In the genomic region with DNA sequence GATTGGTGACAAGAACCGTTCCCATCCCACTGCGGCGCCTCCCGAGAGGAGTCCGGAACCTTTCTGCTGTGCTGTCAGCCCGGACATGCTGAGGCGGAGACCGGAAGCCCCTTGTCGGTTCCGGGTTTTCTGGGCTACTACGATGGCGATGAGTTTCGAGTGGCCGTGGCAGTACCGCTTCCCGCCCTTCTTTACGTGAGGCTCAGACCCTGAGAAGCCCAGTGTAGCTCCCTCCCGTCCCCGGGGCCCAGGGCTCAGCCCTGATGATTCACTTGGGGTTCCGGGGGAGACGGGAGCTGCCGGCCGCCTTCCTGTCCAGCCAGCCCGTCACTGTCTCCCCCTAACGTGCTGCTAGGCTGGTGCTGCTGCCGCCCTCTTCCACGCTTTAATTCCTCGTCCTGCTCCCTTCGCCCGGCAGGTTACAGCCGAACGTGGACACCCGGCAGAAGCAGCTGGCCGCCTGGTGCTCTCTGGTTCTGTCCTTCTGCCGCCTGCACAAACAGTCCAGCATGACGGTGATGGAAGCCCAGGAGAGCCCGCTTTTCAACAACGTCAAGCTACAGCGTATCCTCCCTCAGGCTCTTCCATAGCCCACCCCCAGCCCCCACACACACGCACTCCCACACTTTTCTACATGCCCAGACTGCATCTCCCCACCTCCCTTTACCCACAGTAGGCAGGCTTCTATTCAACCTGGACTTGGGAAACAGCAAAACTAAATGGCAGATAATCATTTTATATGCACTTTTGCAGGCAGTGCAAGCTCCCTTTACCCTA, we compare ENCODE assay signal across 8 mouse cellular contexts. TPM values are rescaled to one million over a fixed set of nuclear protein-coding genes. Genes with fewer than 3 reads are reported as not detected.
A peak's percentile ranks its signal among the peaks of the same experiment; 100 is the strongest.
DNase-seq lines count a peak whose midpoint lies in the region; ATAC-seq and TF ChIP-seq lines count a peak whose summit lies in the region.

Gene Vps25, plus strand, starts transcription at position 95 of the 777 bp plus-strand sequence.

- peak; percentile 30 for TF ChIP-seq CTCF in kidney, postnatal 0 days (IDR thresholded peaks at IDR 0.05; ENCODE audit: low read depth)

- H3K79me2 ChIP-seq in myocyte (ENCODE audit: control insufficient read depth, insufficient read depth), result peaks cover 9% of the 10 kb centered on the region

- DNase-seq in CD4-positive helper T cell, adult 2 months (ENCODE audit: low read depth, low spot score), result peak; percentile 88
- DNase-seq in brain, adult 2 months (ENCODE audit: low read depth, low spot score), result peak; percentile 95
- DNase-seq in kidney, postnatal 0 days (ENCODE audit: low spot score), result peak; percentile 93
- peak; percentile 91 for DNase-seq in liver, embryonic 11.5 days (ENCODE audit: low spot score)
- DNase-seq in spleen, postnatal 4 days (ENCODE audit: low spot score in 2 of 2), result peak; percentile 85 to 92

- peak within 1 kb of the TSS; percentile 68 for H3ac ChIP-seq in myocyte (ENCODE audit: control insufficient read depth, insufficient read length)

- peak; percentile 82 for ATAC-seq in heart, embryonic 12.5 days (ENCODE audit: insufficient number of reproducible peaks, low FRiP score)
- ATAC-seq in kidney, postnatal 0 days (replicated peaks; ENCODE audit: low FRiP score, low read depth), result peak; percentile 50; the same call in 1 of the 2 replicates
- peak; percentile 84 for ATAC-seq in liver, embryonic 11.5 days (replicated peaks; ENCODE audit: low FRiP score)

- TF ChIP-seq POLR2A in myocyte (IDR thresholded peaks at IDR 0.05; ENCODE audit: insufficient read length, low read depth), result peak; percentile 88

- peaks cover 59% of the 10 kb centered on the region for H3K4me1 ChIP-seq in erythroblast, embryonic 14.5 days (ENCODE audit: control insufficient read depth)
- H3K4me1 ChIP-seq in heart, embryonic 12.5 days (replicated peaks), result peaks cover 42% of the 10 kb centered on the region
- peaks cover 9% of the 10 kb centered on the region for H3K4me1 ChIP-seq in kidney, postnatal 0 days (replicated peaks; ENCODE audit: insufficient read depth, low read length)
- H3K4me1 ChIP-seq in liver, embryonic 11.5 days (replicated peaks; ENCODE audit: control insufficient read depth, insufficient read depth, low read length), result peaks cover 31% of the 10 kb centered on the region

- H3K36me3 ChIP-seq in erythroblast, embryonic 14.5 days (ENCODE audit: control insufficient read depth), result peaks cover 32% of the 10 kb centered on the region
- peaks cover 18% of the 10 kb centered on the region for H3K36me3 ChIP-seq in heart, embryonic 12.5 days
- 0 out of 2 replicates have a peak, but pooled peaks cover 8% of the 10 kb centered on the region for H3K36me3 ChIP-seq in kidney, postnatal 0 days (ENCODE audit: insufficient read depth, low read length)
- peaks cover 6% of the 10 kb centered on the region; the same call in 1 of the 2 replicates for H3K36me3 ChIP-seq in liver, embryonic 11.5 days (ENCODE audit: control insufficient read depth, insufficient read depth, low read length)
- no peaks in the 10 kb centered on the region for H3K36me3 ChIP-seq in myocyte (ENCODE audit: control insufficient read depth, insufficient read depth)

- no peaks in the 10 kb centered on the region for H3K9me3 ChIP-seq in erythroblast, embryonic 14.5 days (ENCODE audit: control insufficient read depth, low read length)
- no peaks in the 10 kb centered on the region for H3K9me3 ChIP-seq in heart, embryonic 12.5 days (replicated peaks)
- H3K9me3 ChIP-seq in kidney, postnatal 0 days (replicated peaks; ENCODE audit: low read length), result no peaks in the 10 kb centered on the region
- no peaks in the 10 kb centered on the region for H3K9me3 ChIP-seq in liver, embryonic 11.5 days (ENCODE audit: control insufficient read depth, low read length)

- peak within 1 kb of the TSS; percentile 94 for H3K27ac ChIP-seq in heart, embryonic 12.5 days (ENCODE audit: poor library complexity, severe bottlenecking)
- peak within 1 kb of the TSS; percentile 93 for H3K27ac ChIP-seq in kidney, postnatal 0 days
- peak within 1 kb of the TSS; percentile 96 for H3K27ac ChIP-seq in liver, embryonic 11.5 days (ENCODE audit: low read depth, low read length)

- under 1% methylated on average over 40 of the region's 40 CpGs for WGBS in heart, embryonic 12.5 days
- 0% methylated on average over 40 of the region's 40 CpGs for WGBS in kidney, postnatal 0 days
- under 1% methylated on average over 40 of the region's 40 CpGs for whole genome bisulfite sequencing in liver, embryonic 11.5 days

- H3K9ac ChIP-seq in heart, embryonic 12.5 days, result peak within 1 kb of the TSS; percentile 97
- peak within 1 kb of the TSS; percentile 89 for H3K9ac ChIP-seq in kidney, postnatal 0 days (ENCODE audit: low read depth, low read length)
- peak within 1 kb of the TSS; percentile 97 for H3K9ac ChIP-seq in liver, embryonic 11.5 days (ENCODE audit: low read depth, low read length)

- H3K4me3 ChIP-seq in erythroblast, embryonic 14.5 days (replicated peaks), result peak within 1 kb of the TSS; percentile 70
- H3K4me3 ChIP-seq in heart, embryonic 12.5 days, result peak within 1 kb of the TSS; percentile 97
- peak within 1 kb of the TSS; percentile 87 for H3K4me3 ChIP-seq in kidney, postnatal 0 days (replicated peaks; ENCODE audit: low read depth, low read length)
- peak within 1 kb of the TSS; percentile 98 for H3K4me3 ChIP-seq in liver, embryonic 11.5 days (ENCODE audit: low read depth, low read length)
- H3K4me3 ChIP-seq in myocyte, result peak within 1 kb of the TSS; percentile 95

- peak within 1 kb of the TSS; percentile 94 for H3K4me2 ChIP-seq in heart, embryonic 12.5 days
- H3K4me2 ChIP-seq in kidney, postnatal 0 days (ENCODE audit: low read length), result peak within 1 kb of the TSS; percentile 72
- peak within 1 kb of the TSS; percentile 91 for H3K4me2 ChIP-seq in liver, embryonic 11.5 days
- H3K4me2 ChIP-seq in myocyte (ENCODE audit: low read depth), result peak within 1 kb of the TSS; percentile 98

- peaks cover 7% of the 10 kb centered on the region for H3K27me3 ChIP-seq in erythroblast, embryonic 14.5 days (ENCODE audit: control insufficient read depth)
- no peaks in the 10 kb centered on the region for H3K27me3 ChIP-seq in heart, embryonic 12.5 days (replicated peaks)
- H3K27me3 ChIP-seq in kidney, postnatal 0 days (ENCODE audit: insufficient read depth, low read length), result no peaks in the 10 kb centered on the region
- no peaks in the 10 kb centered on the region for H3K27me3 ChIP-seq in liver, embryonic 11.5 days (replicated peaks; ENCODE audit: control insufficient read depth, insufficient read depth, low read length)
- H3K27me3 ChIP-seq in myocyte (ENCODE audit: control insufficient read depth, insufficient read depth, insufficient read length), result no peaks in the 10 kb centered on the region

TF ChIP-seq in myocyte, 11 proteins besides CTCF, POLR2A, EP300 and RAD21:
- TF ChIP-seq POLR2AphosphoS2 (IDR thresholded peaks at IDR 0.05; ENCODE audit: insufficient read length, low read depth), result peak; percentile 93
- TF ChIP-seq E2F4 (IDR thresholded peaks at IDR 0.05; ENCODE audit: insufficient read depth), result no peak
- no peak for TF ChIP-seq REST (IDR thresholded peaks at IDR 0.05; ENCODE audit: insufficient read depth, insufficient read length)
- TF ChIP-seq MYOG (IDR thresholded peaks at IDR 0.05; ENCODE audit: control insufficient read depth in 1 of 3, insufficient read depth in 1 of 3, insufficient read length in 2 of 3, low read depth in 2 of 3), result no peak
- TF ChIP-seq USF1 (IDR thresholded peaks at IDR 0.05; ENCODE audit: low read depth), result no peak
- peak in 1 of 3 experiments; percentile 16 for TF ChIP-seq MYOD1 (IDR thresholded peaks at IDR 0.05; ENCODE audit: control insufficient read depth in 1 of 3, insufficient read length in 2 of 3, low read depth in 2 of 3)
- TF ChIP-seq TCF3 (IDR thresholded peaks at IDR 0.05; ENCODE audit: insufficient read length, low read depth), result no peak
- TF ChIP-seq CEBPB (IDR thresholded peaks at IDR 0.05; ENCODE audit: insufficient read depth, poor library complexity, severe bottlenecking), result no peak

RNA-seq across cellular contexts. Expression of gene Vps25, which starts in this region (rescaled TPM):
- polyA plus RNA-seq in erythroblast, embryonic 14.5 days (2012), result 16.1 and 19.2 TPM in 2 replicates
- 98.8 and 101 TPM in 2 replicates for polyA plus RNA-seq in heart, embryonic 12.5 days (2016; fragmentation: Nextera tagmentation; extraction: Ambion mirVana)
- polyA plus RNA-seq in kidney, postnatal 0 days (2015; fragmentation: Nextera tagmentation; extraction: Ambion mirVana), result 179 and 180 TPM in 2 replicates
- polyA plus RNA-seq in liver, embryonic 11.5 days (2014; fragmentation: Nextera tagmentation; extraction: Ambion mirVana), result 158 and 163 TPM in 2 replicates
- polyA plus RNA-seq in myocyte (2012; fragmentation: generic; extraction: Trizol), result 141 TPM

Comparison
In these comparisons a context has a peak if more than half of its experiments do, and no peak if none do; other contexts are left out.
1. Peak in every context shown above with its lines: DNase-seq, ATAC-seq, H3K4me3 ChIP-seq and H3K27ac ChIP-seq.